Mouse (Mus musculus) lung, adult 2 months (tissue): Measurements from ENCODE around the gene Treml2.

ENCODE experiments used
- CTCF ChIP-seq: fragments of 200-500 bp; IDR thresholded peaks from 2 replicates; pipeline ENCODE4 v1.5.1; 2011; ENCODE audit warnings: mild to moderate bottlenecking, low read length, control low read depth; ENCODE audit not compliant: insufficient read depth
- POLR2A ChIP-seq: fragments of 200-500 bp; IDR thresholded peaks from 2 replicates; pipeline ENCODE4 v1.6.1; 2011; ENCODE audit warnings: low read depth, mild to moderate bottlenecking, control low read depth, low read length, borderline replicate concordance; ENCODE audit errors: extremely low read depth

DNA sequence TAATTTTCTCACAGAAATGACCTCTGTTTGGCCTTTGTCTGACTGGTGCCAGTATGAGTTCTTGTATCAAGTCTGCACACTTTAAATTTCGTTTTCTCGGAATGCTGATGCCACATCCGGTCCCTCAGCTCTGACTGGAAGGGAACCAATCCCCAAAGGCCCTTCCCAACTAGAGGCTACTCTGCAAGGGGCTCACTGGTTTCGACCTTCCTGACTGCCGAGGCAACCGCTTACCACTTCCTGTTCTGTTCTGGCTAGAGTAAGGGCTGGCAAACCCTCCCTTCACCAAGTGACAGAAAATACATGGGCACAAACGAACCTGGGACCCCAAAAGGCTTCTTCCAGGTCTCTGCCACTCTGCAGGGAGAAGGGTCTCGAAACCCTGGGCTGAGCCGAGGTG lies 1.6 kb downstream of the Treml2 start:
- no peak for TF ChIP-seq POLR2A
- no peak for TF ChIP-seq CTCF
